Mouse (Mus musculus) hindbrain, embryonic 10.5 days (tissue): ENCODE results near the gene Ggcx. TPM values are rescaled to one million over a fixed set of nuclear protein-coding genes. Genes with fewer than 3 reads are reported as not detected.

Experiments
- polyA plus RNA-seq: library from polyadenylated mRNA; unstranded; fragments of >200 nt; fragmentation: Nextera tagmentation; extraction: Ambion mirVana; gene quantifications from 2 replicates; pipeline ENCODE4 v1.2.1, GENCODE M21; 2016

The Ggcx gene
- polyA plus RNA-seq, 1 experiment from 2014 or later = 19.6 TPM

Other genes with a start within 250 kb of the Ggcx start
- gene Atoh8, start 178.7 kb upstream of the Ggcx start, polyA plus RNA-seq = 15.9 and 16.6 TPM in 2 replicates
- gene Sftpb, start 109.7 kb upstream of the Ggcx start, polyA plus RNA-seq = not detected in 2 replicates
- 79.7 and 80.3 TPM in 2 replicates for gene Usp39, start 69.1 kb upstream of the Ggcx start, polyA plus RNA-seq
- gene 0610030E20Rik, start 67.0 kb upstream of the Ggcx start, polyA plus RNA-seq = 25.5 and 27.8 TPM in 2 replicates
- gene Tmem150a, start 58.9 kb upstream of the Ggcx start, polyA plus RNA-seq = 5.7 and 7.0 TPM in 2 replicates
- 110 and 114 TPM in 2 replicates for gene Rnf181, start 47.4 kb upstream of the Ggcx start, polyA plus RNA-seq
- gene Vamp5, start 33.8 kb upstream of the Ggcx start, polyA plus RNA-seq = 13.6 and 15.8 TPM in 2 replicates
- 40.7 and 43.5 TPM in 2 replicates for gene Vamp8, start 23.6 kb upstream of the Ggcx start, polyA plus RNA-seq
- gene Mat2a, start 25.2 kb downstream of the Ggcx start, polyA plus RNA-seq = 320 and 408 TPM in 2 replicates
- 0.15 and 0.21 TPM in 2 replicates for gene Sh2d6, start 107.4 kb downstream of the Ggcx start, polyA plus RNA-seq
- 13.4 and 14.1 TPM in 2 replicates for gene Capg, start 130.1 kb downstream of the Ggcx start, polyA plus RNA-seq
- gene Elmod3, start 184.1 kb downstream of the Ggcx start, polyA plus RNA-seq = 13.7 and 15.7 TPM in 2 replicates
- gene Retsat, start 184.2 kb downstream of the Ggcx start, polyA plus RNA-seq = 7.7 and 8.5 TPM in 2 replicates
- 32.7 and 34.7 TPM in 2 replicates for gene Tgoln1, start 202.7 kb downstream of the Ggcx start, polyA plus RNA-seq